Mouse (Mus musculus) 3T3-L1 (cell line): ENCODE data around the gene Acap1.
"Not testable (repeated sequence)": the region's sequence is repeated elsewhere in the genome, so short reads cannot be mapped to it uniquely, and the experiment has no call there.

ENCODE experiments used
- DNase-seq: peaks from one replicate; pipeline ENCODE4 v3.0.0-alpha.2; 2015; ENCODE audit warnings: low read depth, low spot score

Acap1 gene

DNA sequence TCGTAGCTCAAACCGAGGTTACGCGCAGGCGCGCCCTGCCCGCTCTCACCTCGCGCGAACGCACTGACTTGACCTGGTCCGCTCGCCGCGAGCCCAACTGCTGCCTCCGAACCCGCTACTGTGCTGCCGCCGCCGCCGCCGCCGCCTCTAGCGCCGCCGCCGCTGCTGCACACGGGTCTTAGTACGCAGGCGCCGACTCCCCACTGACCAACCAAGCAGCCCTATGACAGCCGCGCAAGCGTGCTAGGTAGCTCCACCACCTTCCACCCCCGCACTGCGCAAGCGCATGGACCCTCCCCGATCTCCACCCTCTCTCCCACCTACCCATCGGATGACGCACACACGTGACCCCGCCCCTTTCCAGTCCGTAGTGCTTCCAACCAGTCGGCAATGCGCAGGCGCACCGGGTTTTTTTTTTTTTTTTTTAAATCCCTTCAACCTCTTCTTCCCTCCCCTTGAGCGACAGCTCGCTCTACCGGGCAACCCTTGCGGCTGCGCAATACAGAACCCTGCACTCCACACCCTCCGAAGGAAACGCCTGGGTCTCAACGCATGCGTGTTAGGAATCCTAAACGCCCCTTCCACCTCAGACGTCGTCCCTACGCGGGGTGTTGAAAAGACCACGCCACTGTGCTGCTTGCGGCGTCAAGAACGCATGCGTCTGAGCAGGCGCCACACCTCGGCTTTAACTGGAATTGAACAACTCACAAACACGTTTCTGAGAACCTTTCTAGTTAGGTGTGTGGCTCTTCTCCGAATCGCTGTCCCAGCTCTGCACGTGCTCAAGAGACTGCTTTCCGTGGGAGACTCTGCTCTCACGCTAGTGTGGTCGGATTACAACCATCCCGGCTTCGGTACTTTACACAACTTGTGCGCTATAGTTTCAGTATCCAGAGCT lies 26.0 kb upstream of the Acap1 start, which contains the start of gene Eif5a:
Eif5a (minus strand) TSS at position 845 of the 898 bp plus-strand sequence.
- DNase-seq, result peak; percentile 100

DNA sequence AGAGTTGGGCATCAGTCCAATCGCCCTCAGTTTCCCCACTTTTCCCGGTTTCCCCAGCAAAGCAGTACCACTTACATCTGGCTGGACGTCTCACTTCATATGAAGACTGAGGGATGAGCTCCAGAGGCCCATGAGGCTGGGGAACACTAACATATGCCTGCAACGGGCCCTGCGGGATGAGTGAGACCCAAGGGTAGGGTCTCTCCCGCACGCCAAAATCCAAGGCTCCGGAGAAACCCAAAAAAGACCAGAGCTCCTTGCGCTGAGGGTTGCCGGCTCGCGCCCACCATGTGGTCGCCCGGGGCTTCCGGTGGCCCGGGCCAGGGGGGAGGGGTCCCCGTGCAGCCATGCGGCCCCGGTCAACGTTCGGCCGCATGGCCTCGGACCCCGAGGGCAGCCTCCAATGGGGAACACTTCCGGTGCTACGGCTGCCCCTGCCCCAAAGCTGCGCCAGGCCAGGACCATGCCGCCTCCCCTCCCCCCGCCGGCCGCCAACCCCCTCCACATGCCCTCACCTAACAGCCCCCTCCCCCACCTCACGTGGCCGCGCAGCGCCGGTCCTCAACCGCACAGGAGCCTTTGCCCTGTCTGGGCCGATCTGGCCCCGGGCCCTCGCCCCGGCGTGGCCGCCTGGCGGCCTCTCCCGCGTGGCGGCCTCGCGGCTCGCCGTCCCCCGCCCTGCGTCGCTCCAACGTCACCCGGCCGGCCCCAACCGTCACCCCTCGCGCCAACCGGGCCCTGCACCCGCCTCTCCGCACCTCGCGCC lies 25.1 kb upstream of the Acap1 start:
- peak; percentile 45 for DNase-seq

DNA sequence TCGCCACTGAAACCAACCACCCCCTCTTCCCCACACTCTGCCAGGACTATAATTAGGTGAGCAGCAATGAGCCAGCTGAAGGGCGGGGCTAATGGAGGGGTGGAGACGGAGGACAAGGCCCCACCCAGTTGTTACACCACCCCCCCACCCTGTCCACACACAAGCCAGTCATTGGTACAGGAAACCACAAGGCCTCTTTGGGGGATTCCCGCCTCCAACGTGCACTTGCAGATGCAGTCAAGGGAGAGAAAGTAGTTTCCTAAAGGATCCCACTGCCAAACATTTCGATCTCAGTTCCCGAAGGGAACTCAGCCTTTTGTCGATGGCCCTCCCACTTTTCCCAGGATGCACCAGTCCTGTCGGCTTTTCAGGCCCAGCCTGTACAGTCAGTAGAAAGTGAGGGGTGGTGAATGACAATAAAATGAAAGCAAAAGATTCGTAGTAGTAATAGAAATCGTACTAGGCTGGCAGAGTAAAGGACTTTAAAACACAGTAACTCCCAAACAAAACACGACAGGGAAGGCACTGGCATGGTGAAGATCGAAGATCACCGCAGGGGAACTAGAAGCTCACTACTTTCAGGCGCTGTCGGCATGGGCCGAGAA lies 24.4 kb upstream of the Acap1 start:
- peak; percentile 95 for DNase-seq

DNA sequence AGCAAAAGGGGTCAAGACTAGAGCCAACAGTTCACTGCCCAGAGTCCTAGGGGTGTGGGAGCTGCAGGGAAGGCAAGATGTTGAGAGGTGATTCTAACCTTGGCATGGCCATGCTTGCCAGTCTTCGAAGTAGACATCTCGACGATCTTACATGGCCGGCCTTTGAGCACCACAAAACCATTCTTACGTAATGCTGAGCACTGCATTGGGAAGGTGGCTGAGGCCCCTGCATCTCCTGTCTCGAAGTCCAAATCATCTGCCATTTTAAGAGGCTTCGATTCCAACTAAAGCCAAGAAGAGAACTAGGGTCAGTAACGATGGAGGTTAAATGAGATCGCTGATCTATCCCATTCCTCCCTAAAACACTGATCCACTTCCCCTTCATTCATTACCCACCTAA lies 23.7 kb upstream of the Acap1 start:
- no peak for DNase-seq

DNA sequence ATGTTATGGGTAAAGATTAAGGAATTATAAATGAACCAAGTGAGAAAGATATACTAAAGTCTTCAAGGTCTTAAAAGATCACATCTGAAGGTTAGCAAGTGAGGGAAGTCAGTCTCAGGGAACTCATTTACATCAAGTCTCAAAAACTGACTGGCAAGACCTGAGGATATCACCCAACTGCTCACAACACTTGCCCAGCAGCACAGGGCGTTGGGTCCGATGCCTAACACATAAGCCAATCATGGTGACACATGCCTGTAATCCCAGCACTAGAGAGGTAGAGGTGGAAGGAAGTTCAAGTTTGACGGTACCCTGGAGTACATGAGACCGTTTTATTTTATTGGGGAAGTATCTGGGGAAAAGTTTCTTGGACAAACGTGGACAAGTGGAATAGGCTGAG lies 22.8 kb upstream of the Acap1 start:
- no peak for DNase-seq

DNA sequence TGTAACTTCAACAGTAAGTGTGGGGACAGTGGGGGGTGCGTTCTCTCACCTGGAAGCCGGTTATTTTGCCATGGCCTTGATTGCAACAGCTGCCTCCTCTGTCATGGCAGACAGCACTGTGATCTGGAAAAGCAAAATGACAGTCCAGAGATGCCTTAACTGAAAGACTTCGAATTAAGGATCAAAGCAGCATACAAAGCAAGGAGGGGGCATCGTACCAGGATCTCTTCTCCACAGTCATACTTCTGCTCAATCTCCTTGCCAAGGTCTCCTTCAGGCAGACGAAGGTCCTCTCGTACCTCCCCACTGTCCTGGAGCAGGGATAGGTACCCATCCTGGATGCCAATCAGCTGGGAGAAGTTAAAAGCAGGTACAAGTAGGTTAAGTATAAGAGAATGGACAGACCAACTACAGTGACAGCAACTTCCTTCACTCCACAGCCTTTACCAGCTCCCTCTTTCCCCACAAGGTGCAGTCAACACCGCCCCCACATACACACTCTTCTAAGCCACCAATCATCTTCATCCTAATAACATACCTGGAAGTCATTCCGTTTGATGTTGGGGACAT lies 22.1 kb upstream of the Acap1 start:
- DNase-seq, result no peak

DNA sequence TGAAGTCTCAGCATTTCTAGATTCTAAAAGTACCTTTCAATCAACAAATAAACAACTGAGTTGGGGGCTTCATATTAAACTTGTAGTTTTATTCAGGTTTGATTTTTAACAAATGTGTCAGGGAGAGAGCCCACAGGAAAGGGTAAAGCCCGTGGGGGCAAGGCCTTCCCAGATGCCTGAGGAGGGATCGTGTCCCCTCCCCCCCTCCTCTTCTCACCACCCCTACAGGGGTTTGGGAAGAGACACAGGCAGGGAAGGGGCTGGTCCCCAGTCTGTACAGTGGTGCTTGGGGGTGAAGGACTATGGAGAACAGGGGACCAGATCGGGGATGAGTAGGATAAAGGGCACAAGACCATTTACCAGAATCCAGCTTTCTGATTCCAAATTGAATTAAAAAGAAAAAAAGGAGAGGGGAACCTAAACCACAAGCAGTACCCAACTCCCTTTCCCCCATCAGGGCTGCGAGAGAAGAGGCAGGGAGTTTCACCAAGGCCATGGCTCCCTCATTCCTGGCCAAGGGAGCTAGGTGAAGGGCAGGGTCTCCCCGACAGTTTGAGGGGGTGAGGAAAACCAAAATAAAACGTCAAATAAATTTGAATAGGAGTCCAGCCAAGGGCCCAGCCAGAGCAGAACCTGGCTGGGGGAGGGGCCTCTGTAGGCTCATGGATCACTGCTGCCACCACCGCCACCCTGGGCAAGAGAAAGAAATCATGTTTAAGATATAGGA lies 21.5 kb upstream of the Acap1 start:
- DNase-seq, result not testable (repeated sequence)

DNA sequence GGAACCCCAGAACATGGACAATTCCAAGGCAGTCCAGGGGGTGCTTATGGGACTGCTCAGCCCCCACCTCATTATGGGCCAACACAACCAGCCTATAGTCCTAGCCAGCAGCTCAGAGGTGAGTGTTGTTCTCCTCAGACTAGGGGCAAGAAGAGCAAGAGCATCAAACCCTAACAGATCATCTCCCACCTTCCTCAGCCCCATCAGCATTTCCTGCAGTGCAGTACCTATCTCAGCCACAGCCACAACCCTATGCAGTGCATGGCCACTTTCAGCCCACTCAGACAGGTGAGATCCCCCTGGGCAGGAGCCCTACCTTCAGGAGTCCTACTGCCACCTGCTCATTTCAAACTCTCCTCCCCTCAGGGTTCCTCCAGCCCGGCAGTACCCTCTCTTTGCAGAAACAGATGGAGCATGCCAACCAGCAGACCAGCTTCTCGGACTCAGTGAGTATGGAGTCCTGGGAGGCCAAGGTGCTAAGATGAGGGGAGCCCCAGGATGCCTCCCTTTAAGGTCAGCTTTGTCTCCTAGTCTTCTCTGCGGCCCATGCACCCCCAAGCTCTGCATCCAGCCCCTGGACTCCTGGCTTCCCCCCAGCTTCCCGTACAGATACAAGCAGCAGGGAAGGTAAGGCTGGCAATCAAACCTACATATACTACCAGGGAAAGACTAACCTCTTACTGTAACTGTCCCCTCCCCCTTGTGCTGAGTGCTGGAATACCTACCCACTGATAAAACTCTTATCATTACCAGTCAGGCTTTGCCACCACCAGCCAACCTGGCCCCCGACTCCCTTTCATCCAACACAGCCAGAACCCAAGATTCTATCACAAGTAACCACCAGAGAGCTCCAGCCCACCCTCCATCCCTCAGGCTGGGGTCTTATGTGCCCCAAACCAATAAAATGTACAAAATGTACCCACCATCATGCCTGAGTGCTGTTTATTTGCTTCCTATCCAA lies 20.6 kb upstream of the Acap1 start:
- peak; percentile 23 for DNase-seq

DNA sequence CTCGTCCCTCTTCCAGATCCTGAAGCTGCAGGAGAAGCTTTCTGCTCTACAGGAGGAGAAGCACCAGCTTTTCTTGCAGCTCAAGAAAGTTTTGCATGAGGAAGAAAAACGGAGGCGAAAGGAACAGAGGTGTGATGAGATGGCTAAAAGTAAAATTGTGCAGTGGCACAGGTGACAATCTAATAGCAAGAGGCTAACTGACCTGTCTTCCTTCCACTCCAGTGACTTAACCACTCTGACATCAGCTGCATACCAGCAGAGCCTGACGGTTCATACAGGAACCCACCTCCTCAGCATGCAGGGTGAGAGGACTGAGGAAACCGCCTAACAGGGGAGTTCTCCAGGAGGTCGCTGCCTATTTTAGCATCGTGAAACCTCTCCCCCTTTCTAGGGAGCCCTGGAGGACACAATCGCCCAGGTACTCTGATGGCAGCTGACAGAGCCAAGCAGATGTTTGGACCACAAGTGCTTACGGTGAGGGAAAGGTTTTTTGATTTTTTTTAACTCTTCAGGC lies 19.6 kb upstream of the Acap1 start:
- DNase-seq, result peak; percentile 21

DNA sequence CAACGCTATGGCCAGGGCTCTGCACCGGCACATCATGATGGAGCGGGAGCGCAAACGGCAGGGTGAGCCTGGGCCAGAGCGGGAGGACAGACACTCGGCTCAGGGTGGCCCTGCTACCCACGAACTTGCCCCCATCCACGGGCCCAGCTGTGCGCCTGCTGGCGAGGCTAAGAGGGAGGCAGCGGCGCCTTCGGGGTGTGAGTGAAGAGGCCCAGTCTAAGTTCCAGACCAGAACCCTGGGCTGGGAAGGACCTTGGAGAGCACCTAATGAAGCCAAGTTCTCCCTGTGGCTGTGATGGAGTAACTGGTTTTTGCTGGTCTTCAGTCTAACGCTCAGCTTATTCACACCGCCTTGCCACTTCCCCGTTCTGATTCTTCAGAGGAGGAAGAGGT lies 19.0 kb upstream of the Acap1 start:
- DNase-seq, result peak; percentile 83

DNA sequence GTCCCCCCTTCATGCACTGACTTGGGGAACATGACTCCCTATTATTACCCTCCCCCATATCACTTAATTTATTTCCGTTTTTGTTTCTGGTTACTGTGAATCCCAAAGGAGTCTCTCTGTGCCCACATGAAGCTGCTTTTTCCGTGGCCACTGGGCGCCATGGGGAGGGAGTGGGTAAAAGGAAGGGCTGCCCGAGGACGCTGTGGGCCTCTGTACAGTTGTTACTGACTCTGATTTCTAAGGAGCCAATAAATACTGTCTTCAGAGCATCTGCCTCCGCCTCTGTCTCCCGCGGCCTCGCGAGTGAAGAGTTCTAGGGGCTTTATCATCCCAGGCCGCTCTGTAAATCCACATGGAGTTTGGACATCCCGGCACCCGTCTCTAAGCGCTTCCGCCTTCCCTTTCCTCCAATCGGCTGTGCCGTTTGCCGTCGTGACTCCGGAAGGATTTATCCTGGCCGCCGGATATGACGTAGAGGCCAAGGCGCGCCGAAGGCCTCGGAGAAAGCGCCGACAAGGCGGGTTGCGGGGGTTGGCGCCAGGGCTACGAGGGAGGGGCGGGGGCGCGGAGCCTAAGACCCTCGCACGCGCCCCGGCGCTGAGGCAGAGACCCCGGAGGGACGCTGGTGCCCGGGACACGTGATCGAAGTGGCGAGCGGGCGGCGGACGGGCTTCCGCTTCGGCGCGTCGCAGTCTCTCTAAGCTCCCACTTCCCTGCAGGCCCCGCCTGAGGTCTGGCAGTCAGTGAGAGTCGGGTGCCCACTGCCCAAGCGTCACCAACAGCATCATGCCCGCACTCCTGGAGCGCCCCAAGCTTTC lies 18.4 kb upstream of the Acap1 start, which contains the start of gene Gps2:
Gps2 (plus strand) TSS at position 335 of the 818 bp plus-strand sequence.
- DNase-seq, result peak; percentile 95

DNA sequence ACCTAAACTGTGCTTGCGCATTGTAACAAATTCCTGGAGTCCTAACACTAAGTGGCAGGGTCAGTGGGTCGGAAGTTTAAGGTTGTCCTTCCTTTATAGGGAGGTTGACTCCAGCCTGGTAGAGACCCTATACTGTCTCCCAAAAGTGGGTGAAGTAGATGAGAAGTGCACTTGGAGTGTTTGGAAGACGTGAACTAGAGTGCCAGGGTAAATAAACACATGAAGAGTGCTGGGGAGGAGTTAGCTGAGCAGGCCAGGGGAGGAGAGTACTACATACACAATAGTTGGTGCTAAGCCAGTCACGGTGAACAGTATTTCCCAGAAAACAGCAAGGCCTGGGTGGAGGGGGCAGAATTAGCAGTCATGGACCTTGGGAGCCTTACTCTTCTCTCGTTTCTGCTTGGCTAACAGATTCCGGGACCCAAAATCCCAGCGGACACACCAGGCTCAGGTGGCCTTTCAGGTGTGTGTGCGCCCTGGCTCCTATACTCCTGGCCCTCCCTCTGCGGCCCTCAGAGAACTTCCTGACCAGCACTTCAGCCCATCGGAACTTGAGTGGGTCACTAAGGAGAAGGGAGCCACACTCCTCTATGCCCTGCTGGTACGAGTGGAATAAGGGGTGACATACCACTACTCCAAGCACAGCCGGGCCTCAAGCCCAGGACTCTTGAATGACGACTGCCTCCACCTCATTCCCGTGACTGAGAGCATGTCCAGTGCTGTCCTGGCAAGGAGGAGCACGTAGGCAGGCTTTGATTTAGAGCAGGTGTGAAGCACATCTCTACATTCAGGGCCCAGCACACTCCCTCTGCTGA lies 17.6 kb upstream of the Acap1 start:
- DNase-seq, result peak; percentile 15

DNA sequence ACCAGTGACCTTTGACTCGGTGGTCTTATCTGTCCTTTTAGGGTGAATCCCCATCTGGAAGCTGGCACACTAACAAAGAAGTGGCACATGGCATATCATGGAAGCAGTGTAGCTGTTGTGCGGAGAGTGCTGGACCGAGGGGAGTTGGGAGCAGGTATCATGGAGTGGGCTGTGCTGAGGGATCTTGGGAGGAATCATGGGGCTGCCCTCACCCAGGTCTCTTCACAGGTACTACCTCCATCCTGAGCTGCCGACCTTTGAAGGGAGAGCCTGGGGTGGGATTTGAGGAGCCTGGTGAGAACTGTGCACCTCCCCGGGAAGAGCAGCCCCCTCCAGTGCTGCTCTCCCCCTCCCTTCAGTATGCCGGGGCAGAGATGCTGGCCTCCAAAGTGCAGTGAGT lies 16.4 kb upstream of the Acap1 start:
- DNase-seq, result no peak

DNA sequence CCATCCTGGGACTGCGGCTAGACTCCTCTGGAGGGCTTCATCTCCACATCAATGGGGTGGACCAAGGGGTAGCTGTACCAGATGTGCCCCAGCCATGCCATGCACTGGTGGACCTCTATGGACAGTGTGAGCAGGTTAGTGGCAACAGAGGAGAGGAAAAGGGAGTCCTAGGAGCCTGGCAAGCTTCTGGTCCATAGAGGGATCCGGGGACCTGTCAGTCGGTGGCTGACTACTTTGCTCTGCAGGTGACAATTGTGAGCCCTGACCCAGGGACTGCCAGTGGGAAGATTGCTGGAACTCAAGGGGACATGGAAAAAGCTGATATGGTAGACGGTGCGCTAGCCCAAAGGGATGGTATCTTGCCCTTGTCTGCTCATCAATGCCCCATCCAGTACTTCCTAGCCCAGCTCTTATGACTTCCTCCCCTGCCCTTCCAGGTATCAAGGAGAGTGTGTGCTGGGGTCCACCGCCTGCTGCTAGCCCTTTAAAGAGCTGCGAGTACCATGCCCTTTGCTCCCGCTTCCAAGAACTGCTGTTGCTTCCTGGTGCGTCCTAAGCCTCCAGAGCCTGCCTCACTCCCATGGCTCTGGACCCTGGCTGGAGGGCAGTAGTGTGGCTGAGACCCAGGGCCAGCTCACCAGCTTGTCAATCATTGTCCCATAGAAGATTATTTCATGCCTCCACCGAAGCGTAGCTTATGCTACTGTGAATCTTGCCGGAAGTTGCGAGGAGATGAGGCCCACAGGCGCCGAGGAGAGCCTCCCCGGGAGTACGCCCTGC lies 15.6 kb upstream of the Acap1 start:
- DNase-seq, result no peak

DNA sequence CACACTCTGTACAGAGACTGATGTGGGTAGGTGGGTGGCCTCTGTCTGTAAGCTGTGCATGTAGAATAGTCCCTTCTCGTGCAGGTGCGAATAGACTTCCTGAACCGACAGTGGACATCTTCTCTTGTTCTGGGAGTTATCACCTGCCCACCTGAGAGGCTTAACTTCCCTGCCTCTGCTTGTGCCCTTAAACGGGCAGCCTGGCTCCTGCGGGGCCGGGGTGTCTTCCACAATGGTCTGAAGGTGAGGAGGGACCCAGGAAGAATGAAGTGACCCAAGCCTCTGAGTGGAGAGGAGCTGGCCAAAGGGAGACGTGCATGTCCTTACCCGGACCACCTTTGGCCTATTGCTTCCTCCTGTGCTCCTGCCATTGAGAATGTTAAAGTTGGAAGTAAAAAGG lies 14.8 kb upstream of the Acap1 start:
- no peak for DNase-seq

DNA sequence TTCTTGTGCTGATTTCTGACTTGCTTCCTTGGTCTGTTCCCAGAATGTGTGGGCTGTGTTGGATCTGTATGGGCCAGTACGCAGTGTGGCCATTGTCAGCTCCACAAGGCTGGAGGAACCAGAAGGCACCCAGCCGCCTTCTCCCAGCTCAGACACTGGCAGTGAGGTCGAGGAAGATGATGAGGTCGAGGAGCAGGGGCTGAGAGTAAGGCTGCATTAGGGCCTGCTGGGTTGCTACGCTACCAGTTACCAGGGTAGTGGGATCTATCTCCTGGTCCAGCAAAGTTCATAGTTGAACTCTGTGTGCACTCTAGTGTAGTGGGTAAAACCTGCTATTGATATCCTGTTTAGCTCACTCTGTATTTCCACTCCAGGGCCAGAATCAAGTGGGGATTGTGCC lies 13.8 kb upstream of the Acap1 start:
- no peak for DNase-seq

DNA sequence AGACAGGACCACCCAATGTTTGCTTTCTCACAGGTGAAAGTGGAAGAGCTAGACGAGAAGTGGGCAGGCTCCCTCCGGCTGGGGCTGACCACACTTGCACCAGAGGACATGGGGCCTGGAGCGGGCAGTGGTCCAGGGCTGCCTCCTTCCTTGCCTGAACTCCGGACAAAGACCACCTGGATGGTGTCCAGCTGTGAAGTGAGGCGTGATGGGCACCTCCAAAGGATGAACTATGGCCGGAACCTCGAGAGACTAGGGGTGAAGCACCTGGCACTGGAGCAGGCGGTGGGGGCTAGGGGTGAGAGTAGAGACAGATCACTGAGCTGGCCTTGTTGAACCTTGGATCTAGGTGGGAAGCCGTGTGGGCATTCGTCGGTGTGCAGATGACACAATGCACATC lies 13.3 kb upstream of the Acap1 start:
- no peak for DNase-seq
